Mouse (Mus musculus): ENCODE results near the gene Psmc2. TPM values are rescaled to one million over a fixed set of nuclear protein-coding genes. Genes with fewer than 3 reads are reported as not detected.

The Psmc2 gene
- polyA plus RNA-seq, 1 experiment, result 137 TPM

- no peak for TF ChIP-seq CTCF (IDR thresholded peaks at IDR 0.05; ENCODE audit: low read depth, low read length)
- TF ChIP-seq EP300 (IDR thresholded peaks at IDR 0.05; ENCODE audit: insufficient read depth, low read depth, low read length), result no peak
- no peak for TF ChIP-seq POLR2A (IDR thresholded peaks at IDR 0.05; ENCODE audit: insufficient read depth, low read length)
- Histone ChIP-seq H3K9ac (ENCODE audit: low read depth, poor library complexity, severe bottlenecking) (no peak overlapping the region), H3K4me3 (ENCODE audit: low read depth, low read length) (no peak overlapping the region)
These were observed 61.7 kb downstream of the Psmc2 start for GRCm38 (mm10) chr5:21846616-21847290.

GRCm38 (mm10) chr5:21847438-21847837 lies 62.4 kb downstream of the Psmc2 start:
- H3K4me1 ChIP-seq (ENCODE audit: control insufficient read depth, insufficient read depth, low read length), result no peaks in the 10 kb centered on the region
- no peaks in the 10 kb centered on the region for H3K9me3 ChIP-seq (replicated peaks; ENCODE audit: control insufficient read depth, insufficient read depth, low read length, poor library complexity, severe bottlenecking)
- TF ChIP-seq CTCF (IDR thresholded peaks at IDR 0.05; ENCODE audit: low read depth, low read length), result no peak
- TF ChIP-seq POLR2A (IDR thresholded peaks at IDR 0.05; ENCODE audit: insufficient read depth, low read length), result no peak
- TF ChIP-seq EP300 (IDR thresholded peaks at IDR 0.05; ENCODE audit: insufficient read depth, low read depth, low read length), result no peak
- H3K4me3 ChIP-seq (ENCODE audit: low read depth, low read length), result no peak overlapping the region
- H3K9ac ChIP-seq (ENCODE audit: low read depth, poor library complexity, severe bottlenecking), result no peak overlapping the region
- no peak overlapping the region for H3K27ac ChIP-seq (ENCODE audit: insufficient read depth, low read length)
- no peaks in the 10 kb centered on the region for H3K27me3 ChIP-seq (ENCODE audit: control insufficient read depth, insufficient read depth, low read length, poor library complexity, severe bottlenecking)
- H3K36me3 ChIP-seq (ENCODE audit: control insufficient read depth, insufficient read depth, low read length, poor library complexity, severe bottlenecking), result no peaks in the 10 kb centered on the region

More at GRCm38 (mm10) chr5:21846616-21847290, 61.7 kb downstream of the Psmc2 start:
- Histone ChIP-seq H3K27ac (ENCODE audit: insufficient read depth, low read length) (no peak overlapping the region), H3K36me3 (ENCODE audit: control insufficient read depth, insufficient read depth, low read length, poor library complexity, severe bottlenecking) (no peaks in the 10 kb centered on the region), H3K9me3 (replicated peaks; ENCODE audit: control insufficient read depth, insufficient read depth, low read length, poor library complexity, severe bottlenecking) (no peaks in the 10 kb centered on the region), H3K4me1 (ENCODE audit: control insufficient read depth, insufficient read depth, low read length) (no peaks in the 10 kb centered on the region), H3K27me3 (ENCODE audit: control insufficient read depth, insufficient read depth, low read length, poor library complexity, severe bottlenecking) (no peaks in the 10 kb centered on the region)

- H3K36me3 ChIP-seq (ENCODE audit: control insufficient read depth, insufficient read depth, low read length, poor library complexity, severe bottlenecking), result no peaks in the 10 kb centered on the region
- TF ChIP-seq CTCF (IDR thresholded peaks at IDR 0.05; ENCODE audit: low read depth, low read length), result no peak
- no peak for TF ChIP-seq EP300 (IDR thresholded peaks at IDR 0.05; ENCODE audit: insufficient read depth, low read depth, low read length)
- TF ChIP-seq POLR2A (IDR thresholded peaks at IDR 0.05; ENCODE audit: insufficient read depth, low read length), result no peak
- H3K4me3 ChIP-seq (ENCODE audit: low read depth, low read length), result no peak overlapping the region
- H3K4me1 ChIP-seq (ENCODE audit: control insufficient read depth, insufficient read depth, low read length), result no peaks in the 10 kb centered on the region
- no peak overlapping the region for H3K27ac ChIP-seq (ENCODE audit: insufficient read depth, low read length)
- H3K9ac ChIP-seq (ENCODE audit: low read depth, poor library complexity, severe bottlenecking), result no peak overlapping the region
- H3K9me3 ChIP-seq (replicated peaks; ENCODE audit: control insufficient read depth, insufficient read depth, low read length, poor library complexity, severe bottlenecking), result no peaks in the 10 kb centered on the region
- no peaks in the 10 kb centered on the region for H3K27me3 ChIP-seq (ENCODE audit: control insufficient read depth, insufficient read depth, low read length, poor library complexity, severe bottlenecking)
These were observed 66.7 kb downstream of the Psmc2 start for GRCm38 (mm10) chr5:21851679-21852340.

Other genes with a start within 250 kb of the Psmc2 start
- 0.73 TPM in 1 of 2 replicates, not detected in the other for gene Lrrc17, start 241.7 kb upstream of the Psmc2 start, polyA plus RNA-seq (2011; ENCODE audit: insufficient read depth, insufficient read length, low read depth, missing spikeins)
- gene Fbxl13, start 139.6 kb upstream of the Psmc2 start, polyA plus RNA-seq (2011; ENCODE audit: insufficient read depth, insufficient read length, low read depth, missing spikeins), result not detected in 2 replicates
- gene Armc10, start 139.5 kb upstream of the Psmc2 start, polyA plus RNA-seq (2011; ENCODE audit: insufficient read depth, insufficient read length, low read depth, missing spikeins), result 74.3 and 74.7 TPM in 2 replicates
- 6.4 and 7.0 TPM in 2 replicates for gene Napepld, start 83.9 kb upstream of the Psmc2 start, polyA plus RNA-seq (2011; ENCODE audit: insufficient read depth, insufficient read length, low read depth, missing spikeins)
- 107 and 111 TPM in 2 replicates for gene Pmpcb, start 48.1 kb upstream of the Psmc2 start, polyA plus RNA-seq (2011; ENCODE audit: insufficient read depth, insufficient read length, low read depth, missing spikeins)
- 113 and 119 TPM in 2 replicates for gene Dnajc2, start within 50 bp of the Psmc2 start, polyA plus RNA-seq (2011; ENCODE audit: insufficient read depth, insufficient read length, low read depth, missing spikeins)
- gene Slc26a5, start 80.3 kb downstream of the Psmc2 start, polyA plus RNA-seq (2011; ENCODE audit: insufficient read depth, insufficient read length, low read depth, missing spikeins), result not detected in 2 replicates

Measured in ES-Bruce4 (cell line).